Mouse (Mus musculus) 3T3-L1 (cell line): ENCODE measurements at regions not wholly inside any gene's neighbourhood (a gene's known extent, or its start where the extent isn't known, plus 50 kb on each side); places are given as distances from the start of the nearest gene placed in this dataset.
A peak's percentile ranks its signal among the peaks of the same experiment; 100 is the strongest.

ENCODE experiments used
- DNase-seq: peaks from one replicate; pipeline ENCODE4 v3.0.0-alpha.2; 2015; ENCODE audit warnings: low read depth, low spot score

GRCm38 (mm10) chr3:67661529-67661928 is 79.0 kb downstream of the Mfsd1 start:
- no peak for DNase-seq

GRCm38 (mm10) chr3:67709322-67709721 is 126.8 kb downstream of the Mfsd1 start:
- no peak for DNase-seq

- no peak for DNase-seq
Measured at GRCm38 (mm10) chr3:67711716-67712115, 129.2 kb downstream of the Mfsd1 start.

- no peak for DNase-seq
Measured at GRCm38 (mm10) chr3:67731921-67732320, 149.4 kb downstream of the Mfsd1 start.

- DNase-seq, result no peak
Measured at GRCm38 (mm10) chr3:67732858-67733257, 150.3 kb downstream of the Mfsd1 start.

- DNase-seq, result peak; percentile 81
Measured at GRCm38 (mm10) chr3:67754256-67754655, 137.8 kb upstream of the Iqcj start.

- DNase-seq, result no peak
Measured at GRCm38 (mm10) chr3:67768603-67769002, 123.4 kb upstream of the Iqcj start.

- no peak for DNase-seq
Measured at GRCm38 (mm10) chr3:67773403-67773802, 118.6 kb upstream of the Iqcj start.

- DNase-seq, result no peak
Measured at GRCm38 (mm10) chr3:67782177-67782576, 109.8 kb upstream of the Iqcj start.

GRCm38 (mm10) chr3:67806847-67807601 is 85.0 kb upstream of the Iqcj start:
- DNase-seq, result no peak

- no peak for DNase-seq
Measured at GRCm38 (mm10) chr3:67828156-67828555, 63.9 kb upstream of the Iqcj start.

- peak; percentile 18 for DNase-seq
Measured at GRCm38 (mm10) chr3:67833041-67833663, 58.9 kb upstream of the Iqcj start.
